Mouse (Mus musculus): Measurements from ENCODE around the gene Evi2b.

The Evi2b gene

DNA sequence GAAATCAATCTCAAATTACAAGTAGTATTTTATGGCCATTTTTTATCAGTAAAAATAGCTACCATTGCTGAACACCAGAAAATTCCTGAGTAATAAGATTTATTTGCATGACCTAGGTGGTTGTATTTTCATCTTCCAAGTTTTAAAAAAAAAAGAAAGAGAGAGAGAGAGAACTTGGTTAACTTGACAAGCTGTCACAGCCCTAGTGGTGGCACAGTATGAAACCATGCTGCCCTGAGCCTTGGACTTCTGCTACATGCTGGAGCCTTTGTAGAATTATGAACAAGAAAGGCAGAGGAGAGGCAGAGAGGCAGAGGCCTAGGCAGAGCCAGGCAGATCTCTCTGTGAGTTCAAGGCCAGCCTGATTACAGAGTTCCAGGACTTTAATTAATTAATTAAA lies 1.6 kb downstream of the Evi2b start:
- DNase-seq: no peak

- no peak for DNase-seq
Observed at GRCm38 (mm10) chr11:79520772-79521171, 2.8 kb downstream of the Evi2b start.

DNA sequence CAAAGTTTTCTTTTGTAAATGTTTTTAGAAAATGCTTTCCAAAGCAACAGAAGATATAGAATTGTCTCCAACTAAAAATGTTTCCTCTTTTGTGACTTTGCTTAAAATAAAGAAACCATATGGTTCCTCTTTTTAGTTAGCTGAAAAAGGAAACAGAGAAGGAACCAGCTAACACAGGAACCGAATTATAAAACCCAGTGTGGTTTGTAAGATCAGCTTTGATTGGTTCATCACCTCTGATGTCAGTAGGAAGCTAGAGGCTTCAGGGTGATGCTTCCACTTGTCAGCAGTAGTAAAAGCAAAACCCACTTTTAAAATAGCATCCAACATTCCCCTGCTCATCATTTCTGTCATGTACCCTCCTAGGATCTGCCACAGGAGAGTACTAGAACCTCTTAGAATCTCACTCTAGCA lies 3.7 kb downstream of the Evi2b start:
- no peak for DNase-seq

DNA sequence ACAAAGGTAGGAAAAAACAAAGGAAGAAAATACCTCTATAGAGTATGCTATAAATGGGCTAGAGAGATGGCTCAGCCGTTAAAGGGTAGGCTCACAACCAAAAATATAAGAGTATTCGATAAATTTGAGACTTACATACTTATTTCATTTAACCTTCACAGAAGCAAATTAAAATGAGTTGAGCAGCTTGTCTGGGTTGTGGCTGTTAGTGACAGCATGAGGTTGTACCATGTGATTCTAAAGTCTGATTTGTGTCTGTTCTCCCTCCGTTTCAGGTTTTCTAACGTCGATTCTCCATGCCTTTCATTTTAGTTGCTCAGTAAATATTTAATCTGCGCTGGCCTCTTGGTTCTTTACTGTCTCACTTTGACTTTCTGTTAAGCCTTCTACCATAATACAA lies 4.3 kb downstream of the Evi2b start:
- DNase-seq: no peak

DNA sequence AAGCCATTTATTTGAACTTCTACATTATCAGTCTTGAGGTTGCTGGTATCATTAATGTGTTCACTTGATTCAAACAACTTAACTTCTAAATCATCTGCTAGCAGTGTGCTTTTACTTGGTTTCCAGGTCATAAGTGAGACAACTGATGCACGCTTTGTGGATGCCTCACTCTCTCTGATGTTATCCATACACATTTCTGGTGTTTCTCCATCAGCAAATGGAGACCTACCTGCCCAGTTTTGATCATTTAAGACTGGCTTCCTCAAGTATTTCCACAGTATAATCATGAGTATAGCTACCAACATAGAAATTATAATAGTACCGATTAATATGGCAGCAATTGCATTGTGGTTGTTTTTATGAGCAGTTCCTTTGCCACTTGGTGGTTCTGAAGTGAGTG lies 7.8 kb downstream of the Evi2b start:
- no peak for DNase-seq

- DNase-seq: no peak
Observed at GRCm38 (mm10) chr11:79515331-79515730, 8.2 kb downstream of the Evi2b start.

GRCm38 (mm10) chr11:79511970-79512369 lies 11.6 kb downstream of the Evi2b start:
- no peak for DNase-seq

DNA sequence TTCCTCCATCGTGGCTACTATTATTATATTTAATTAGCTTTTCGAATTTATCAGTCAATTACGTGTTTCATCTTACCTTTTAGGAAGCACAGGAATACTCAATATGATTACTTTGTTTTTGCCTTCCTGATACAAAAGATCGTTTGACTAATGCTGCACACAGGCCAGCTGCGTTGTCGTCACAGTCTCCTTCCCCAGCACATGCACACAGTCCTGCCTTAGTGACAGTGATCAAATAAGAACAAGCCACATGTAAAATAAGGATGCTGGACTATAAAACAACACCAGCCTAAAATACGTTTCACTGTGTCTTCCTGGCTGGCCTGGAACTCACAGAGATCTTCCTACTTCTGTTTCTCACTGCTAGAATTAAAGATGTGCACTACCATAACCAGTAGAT lies 19.1 kb downstream of the Evi2b start:
- DNase-seq: no peak

GRCm38 (mm10) chr11:79503845-79504244 lies 19.7 kb downstream of the Evi2b start, which contains the start of gene Omg:
Gene Omg (minus strand): TSS chr11:79504084.
- no peak for DNase-seq

- no peak for DNase-seq
Observed at GRCm38 (mm10) chr11:79502917-79503316, 20.6 kb downstream of the Evi2b start.

DNA sequence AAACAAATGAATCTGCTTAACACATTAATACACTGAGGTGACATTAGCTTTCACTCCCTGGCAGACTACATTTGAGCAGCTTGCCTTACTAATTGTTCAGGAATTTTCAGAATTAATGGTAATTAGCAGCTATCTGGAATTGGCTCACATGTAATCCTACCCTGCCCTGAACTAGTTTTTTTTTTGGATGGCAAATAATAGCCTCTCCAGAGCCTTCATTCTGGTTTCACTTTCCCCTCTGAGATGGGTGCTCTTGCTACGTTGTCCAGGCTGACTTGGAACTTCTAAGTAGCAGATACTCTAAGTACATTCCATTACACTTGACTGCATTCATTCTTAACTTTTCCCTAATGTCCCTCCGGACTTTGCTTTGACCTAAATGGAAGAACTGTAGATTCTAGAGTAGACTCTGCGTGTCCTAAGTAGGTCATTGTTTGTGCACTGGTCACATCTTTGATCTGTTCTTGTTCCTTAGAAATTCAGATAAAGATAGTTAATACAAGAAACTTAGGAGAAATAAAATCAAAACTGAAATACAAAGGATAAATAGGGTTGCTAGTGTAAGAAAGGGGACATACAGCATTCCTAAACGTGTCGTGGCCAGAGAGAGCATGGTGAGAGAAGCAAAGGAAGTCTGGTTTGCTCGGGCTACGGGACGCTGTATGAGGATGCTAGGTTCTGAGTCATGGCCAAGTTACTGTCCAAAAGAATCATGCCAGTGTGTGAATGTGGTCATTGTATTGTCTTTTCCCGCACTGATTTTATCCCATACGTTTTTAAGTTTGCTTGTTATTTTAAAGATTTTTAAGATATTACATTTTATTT lies 28.4 kb downstream of the Evi2b start:
- DNase-seq: no peak

GRCm38 (mm10) chr11:79484721-79485120 lies 38.8 kb downstream of the Evi2b start:
- DNase-seq: no peak

DNA sequence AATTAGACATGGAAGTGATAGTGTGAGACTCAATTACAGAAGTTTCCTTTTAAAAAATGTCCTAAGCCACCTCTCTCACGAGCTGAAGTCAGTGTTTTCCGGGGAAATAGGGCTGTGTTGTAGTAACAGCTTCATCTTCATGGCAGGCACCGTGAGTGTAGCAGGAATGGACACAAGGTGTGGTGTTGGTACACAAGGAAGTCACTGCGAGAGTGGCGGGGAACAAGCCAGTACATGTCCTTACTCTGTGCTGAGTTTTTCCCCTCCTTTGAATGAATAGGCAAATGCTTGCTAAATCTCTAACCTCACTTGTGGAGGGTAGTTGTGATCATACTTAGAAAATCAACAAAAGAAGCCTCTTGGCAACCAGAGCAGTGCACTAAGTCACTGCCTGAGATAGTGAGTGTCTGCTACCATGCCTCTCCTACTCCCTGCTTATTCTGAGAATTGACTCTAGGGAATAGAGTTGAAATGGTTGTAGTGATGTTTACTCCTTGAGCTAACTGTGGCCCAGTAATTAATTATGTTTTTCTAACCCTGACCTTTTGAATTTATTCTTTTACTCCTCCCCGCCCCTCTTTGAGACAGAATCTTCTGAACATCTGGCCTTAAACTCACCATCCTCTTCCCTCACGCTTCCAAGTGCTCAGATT lies 39.6 kb downstream of the Evi2b start:
- DNase-seq: no peak

- DNase-seq: no peak
Observed at GRCm38 (mm10) chr11:79483392-79483791, 40.2 kb downstream of the Evi2b start.

DNA sequence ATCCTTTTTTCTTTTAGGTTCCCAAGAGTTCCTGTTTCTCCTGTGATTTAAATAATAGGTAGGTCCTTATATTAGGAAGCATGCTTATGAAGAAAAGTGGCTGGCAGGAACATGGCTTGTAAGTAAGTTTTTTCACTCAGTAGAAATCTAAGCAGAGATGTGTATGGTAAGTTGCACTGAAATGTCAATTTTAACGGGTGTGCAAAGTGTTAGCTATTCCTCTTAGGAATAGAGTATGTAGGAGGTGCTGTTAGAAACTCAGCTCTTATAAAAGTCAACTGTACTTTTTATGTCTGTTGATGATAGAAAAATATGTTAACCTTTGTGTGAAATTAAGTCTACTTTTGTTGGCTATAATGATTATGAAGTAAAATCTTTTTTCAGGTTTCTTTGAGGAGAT lies 55.5 kb downstream of the Evi2b start:
- no peak for DNase-seq

All from cerebellum, adult 11-12 months (tissue).